Mouse (Mus musculus) left cerebral cortex, postnatal 10 days (tissue): ENCODE measurements around the gene Unc13d. TPM values are rescaled to one million over a fixed set of nuclear protein-coding genes. Genes with fewer than 3 reads are reported as not detected.

Source experiments
- DNase-seq, 2 experiments: peaks; one replicate each; pipeline ENCODE4 v3.0.0; 2021 to 2022; ENCODE audit warnings: low spot score in 2 of 2, mixed read lengths in 1 of 2; ENCODE audit errors: extremely low spot score in 1 of 2
- intact Hi-C: fragments of 180-260 bp; cut with DNase I; formaldehyde crosslinking; loops from one replicate; pipeline ENCODE4 v1.15.1; 2025
- total RNA-seq, 2 experiments: library from RNA; stranded (reverse); gene quantifications; 2 replicates each; pipeline ENCODE4 v1.2.3; 2021

Unc13d gene
- total RNA-seq, 2 experiments from 2014 or later = 0.63 to 1.2 TPM

- no peak for DNase-seq
- intact Hi-C loops = no loop called here
These were observed 6.4 kb upstream of the Unc13d start for GRCm38 (mm10) chr11:116084166-116084565.

GRCm38 (mm10) chr11:116083096-116083672 is 5.4 kb upstream of the Unc13d start:
- intact Hi-C loops = no loop called here
- no peak for DNase-seq

GRCm38 (mm10) chr11:116081081-116081480 is 3.3 kb upstream of the Unc13d start:
- intact Hi-C loops = no loop called here
- no peak for DNase-seq

- intact Hi-C loops = no loop called here
- DNase-seq = no peak
These were observed 1.8 kb upstream of the Unc13d start for GRCm38 (mm10) chr11:116079511-116079910.

- no peak for DNase-seq
- intact Hi-C loops = no loop called here
These were observed 1.0 kb upstream of the Unc13d start for GRCm38 (mm10) chr11:116078676-116079320.

GRCm38 (mm10) chr11:116078221-116078620 is 460 bp upstream of the Unc13d start:
- intact Hi-C loops = no loop called here
- peak in 1 of 2 experiments; percentile 82 for DNase-seq

- intact Hi-C loops = no loop called here
- DNase-seq = no peak
These were observed 925 bp downstream of the Unc13d start for GRCm38 (mm10) chr11:116076836-116077235.

GRCm38 (mm10) chr11:116076266-116076540 is 1.6 kb downstream of the Unc13d start:
- intact Hi-C loops = no loop called here
- no peak for DNase-seq

- DNase-seq = no peak
- intact Hi-C loops = no loop called here
These were observed 2.1 kb downstream of the Unc13d start for GRCm38 (mm10) chr11:116075539-116076265.

GRCm38 (mm10) chr11:116074436-116074991 is 3.2 kb downstream of the Unc13d start:
- intact Hi-C loops = no loop called here
- DNase-seq = no peak

- intact Hi-C loops = no loop called here
- no peak for DNase-seq
These were observed 5.2 kb downstream of the Unc13d start for GRCm38 (mm10) chr11:116072608-116073007.

GRCm38 (mm10) chr11:116071510-116071909 is 6.3 kb downstream of the Unc13d start:
- intact Hi-C loops = no loop called here

GRCm38 (mm10) chr11:116065345-116065744 is 12.4 kb downstream of the Unc13d start:
- no peak for DNase-seq
- intact Hi-C loops = no loop called here

More at GRCm38 (mm10) chr11:116071510-116071909, 6.3 kb downstream of the Unc13d start:
- DNase-seq = peak in 1 of 2 experiments; percentile 46

- DNase-seq = no peak
- intact Hi-C loops = no loop called here
These were observed 13.4 kb downstream of the Unc13d start for GRCm38 (mm10) chr11:116064187-116064867.

GRCm38 (mm10) chr11:116063562-116063961 is 14.2 kb downstream of the Unc13d start:
- no peak for DNase-seq
- intact Hi-C loops = no loop called here

- DNase-seq = no peak
- intact Hi-C loops = no loop called here
These were observed 15.2 kb downstream of the Unc13d start for GRCm38 (mm10) chr11:116062521-116062920.

GRCm38 (mm10) chr11:116061641-116062415 is 15.9 kb downstream of the Unc13d start:
- no peak for DNase-seq
- intact Hi-C loops = no loop called here

- intact Hi-C loops = no loop called here
- DNase-seq = no peak
These were observed 17.2 kb downstream of the Unc13d start for GRCm38 (mm10) chr11:116060596-116060995.

GRCm38 (mm10) chr11:116059691-116060025 is 18.1 kb downstream of the Unc13d start:
- no peak for DNase-seq
- intact Hi-C loops = no loop called here
